Comparison of ENCODE assay signal across 10 mouse cellular contexts in genomic region chr9:108268701-108269100, GRCm38 (mm10). TPM values are rescaled to one million over a fixed set of nuclear protein-coding genes. Genes with fewer than 3 reads are reported as not detected.
A peak's percentile ranks its signal among the peaks of the same experiment; 100 is the strongest.
DNase-seq lines count a peak whose midpoint lies in the region; ATAC-seq and TF ChIP-seq lines count a peak whose summit lies in the region.
"Not testable (repeated sequence)": the region's sequence is repeated elsewhere in the genome, so short reads cannot be mapped to it uniquely, and the experiment has no call there.
"Had no signal": no experiment of that assay in that cellular context is flagged by ENCODE, and none has a peak within 500 bp of the region (broad histone marks: within the 10 kb centered on the region; RNA-seq: fewer than 3 reads in every experiment).

No protein-coding gene starts in this region.

- H3K36me3 ChIP-seq in heart, embryonic 10.5 days; stomach, postnatal 0 days (ENCODE audit: control insufficient read depth, insufficient read depth, low read length): not testable (repeated sequence)

- ATAC-seq in stomach, postnatal 0 days (ENCODE audit: low FRiP score, low TSS enrichment), result not testable (repeated sequence)

- 0 out of 2 replicates have a peak overlapping the region, but pooled peaks have one; percentile 22 for H3K27ac ChIP-seq in heart, embryonic 10.5 days
- peak overlapping the region; percentile 67; the same call in 1 of the 2 replicates for H3K27ac ChIP-seq in stomach, postnatal 0 days (replicated peaks)

- 69% methylated on average over 7 of the region's 7 CpGs for WGBS in heart, embryonic 10.5 days
- WGBS in stomach, postnatal 0 days, result 58% methylated on average over 6 of the region's 7 CpGs

- intact Hi-C loops in heart, postnatal 25 days (cut with DNase I), result not testable (repeated sequence)

- not testable (repeated sequence) for H3K4me3 ChIP-seq in heart, embryonic 10.5 days; stomach, postnatal 0 days (ENCODE audit: low read depth, low read length)

- not testable (repeated sequence) for TF ChIP-seq CTCF in stomach, postnatal 0 days (IDR thresholded peaks at IDR 0.05; ENCODE audit: low read depth)

- H3K27me3 ChIP-seq in heart, embryonic 10.5 days (ENCODE audit: insufficient read depth, poor library complexity, severe bottlenecking); stomach, postnatal 0 days (ENCODE audit: control insufficient read depth, insufficient read depth, low read length): not testable (repeated sequence)

- TF ChIP-seq EP300 in stomach, postnatal 0 days (optimal IDR thresholded peaks at IDR 0.05), result not testable (repeated sequence)

- not testable (repeated sequence) for H3K9me3 ChIP-seq in heart, embryonic 10.5 days; stomach, postnatal 0 days (ENCODE audit: control insufficient read depth, low read length)

- not testable (repeated sequence) for H3K9ac ChIP-seq in stomach, postnatal 0 days (ENCODE audit: low read length)

- DNase-seq in ES-CJ7 (ENCODE audit: low read depth, low spot score), result peak; percentile 38
- peak; percentile 48 for DNase-seq in adrenal gland, adult 2 months
- DNase-seq in cerebellum, postnatal 10 days, result peak; percentile 14 to 25
- not testable (repeated sequence) for DNase-seq in heart, embryonic 10.5 days (ENCODE audit: low spot score)
- peak; percentile 21 for DNase-seq in heart, postnatal 25 days (ENCODE audit: low spot score)
- DNase-seq in kidney, adult 9 months, result peak; percentile 42
- peak; percentile 84 for DNase-seq in ovary, adult 18-20 months (ENCODE audit: low spot score)
- DNase-seq in stomach, postnatal 0 days (ENCODE audit: low spot score), result peak; percentile 32

- not testable (repeated sequence) for H3K4me2 ChIP-seq in stomach, postnatal 0 days (replicated peaks; ENCODE audit: low read depth)

- peaks cover 59% of the 10 kb centered on the region for H3K4me1 ChIP-seq in heart, embryonic 10.5 days
- not testable (repeated sequence) for H3K4me1 ChIP-seq in stomach, postnatal 0 days (replicated peaks; ENCODE audit: control insufficient read depth, insufficient read depth)

RNA-seq across cellular contexts. Expression of gene Dag1, which starts 4.9 kb away (rescaled TPM):
- total RNA-seq in adrenal gland, adult 2 months (2021), result 100 to 1,000 TPM; 143 to 148 TPM
- 59.3 and 86.5 TPM in 2 replicates for polyA plus RNA-seq in adrenal gland, adult 2 months (2012; rRNA removed)
- polyA plus RNA-seq in heart, embryonic 10.5 days (2016; fragmentation: Nextera tagmentation; extraction: Ambion mirVana), result 128 and 197 TPM in 2 replicates
- total RNA-seq in heart, postnatal 25 days (2021), result 100 to 1,000 TPM; 328 to 348 TPM
- 52.7 and 59.2 TPM in 2 replicates for polyA plus RNA-seq in stomach, postnatal 0 days (2015; fragmentation: Nextera tagmentation; extraction: Ambion mirVana)

RNA-seq across cellular contexts. Expression of gene Nicn1, which starts 21.5 kb away (rescaled TPM):
- total RNA-seq in adrenal gland, adult 2 months (2021), result 10 to 100 TPM; 17.5 to 24.9 TPM
- 16.6 and 18.8 TPM in 2 replicates for polyA plus RNA-seq in adrenal gland, adult 2 months (2012; rRNA removed)
- 21.4 and 24.2 TPM in 2 replicates for polyA plus RNA-seq in heart, embryonic 10.5 days (2016; fragmentation: Nextera tagmentation; extraction: Ambion mirVana)
- 10 to 100 TPM; 20.3 to 24.2 TPM for total RNA-seq in heart, postnatal 25 days (2021)
- polyA plus RNA-seq in stomach, postnatal 0 days (2015; fragmentation: Nextera tagmentation; extraction: Ambion mirVana), result 17.3 and 20.3 TPM in 2 replicates
- polyA plus RNA-seq: erythroblast, embryonic 14.5 days had no signal

RNA-seq across cellular contexts. Expression of gene Amt, which starts 28.0 kb away (rescaled TPM):
- 1 to 10 TPM; 3.3 to 5.5 TPM for total RNA-seq in adrenal gland, adult 2 months (2021)
- polyA plus RNA-seq in adrenal gland, adult 2 months (2012; rRNA removed), result 2.2 and 2.6 TPM in 2 replicates
- 15.3 and 16.1 TPM in 2 replicates for polyA plus RNA-seq in heart, embryonic 10.5 days (2016; fragmentation: Nextera tagmentation; extraction: Ambion mirVana)
- total RNA-seq in heart, postnatal 25 days (2021), result 1 to 10 TPM; 4.9 to 6.6 TPM
- 10.5 and 11.6 TPM in 2 replicates for polyA plus RNA-seq in stomach, postnatal 0 days (2015; fragmentation: Nextera tagmentation; extraction: Ambion mirVana)
- total RNA-seq: common myeloid progenitor, adult 5-6 weeks had no signal
- polyA plus RNA-seq: erythroblast, embryonic 14.5 days had no signal

RNA-seq across cellular contexts. Expression of gene Rhoa, which starts 37.2 kb away (rescaled TPM):
- total RNA-seq in adrenal gland, adult 2 months (2021), result 100 to 1,000 TPM; 355 to 363 TPM
- polyA plus RNA-seq in adrenal gland, adult 2 months (2012; rRNA removed), result 169 and 187 TPM in 2 replicates
- 277 and 285 TPM in 2 replicates for polyA plus RNA-seq in heart, embryonic 10.5 days (2016; fragmentation: Nextera tagmentation; extraction: Ambion mirVana)
- total RNA-seq in heart, postnatal 25 days (2021), result 100 to 1,000 TPM; 225 to 248 TPM
- polyA plus RNA-seq in stomach, postnatal 0 days (2015; fragmentation: Nextera tagmentation; extraction: Ambion mirVana), result 363 and 370 TPM in 2 replicates

RNA-seq across cellular contexts. Expression of gene Tcta, which starts 37.3 kb away (rescaled TPM):
- total RNA-seq in adrenal gland, adult 2 months (2021), result 10 to 100 TPM; 31.3 to 56.7 TPM
- polyA plus RNA-seq in adrenal gland, adult 2 months (2012; rRNA removed), result 42.8 and 46.3 TPM in 2 replicates
- polyA plus RNA-seq in heart, embryonic 10.5 days (2016; fragmentation: Nextera tagmentation; extraction: Ambion mirVana), result 28.2 and 30.3 TPM in 2 replicates
- total RNA-seq in heart, postnatal 25 days (2021), result 10 to 100 TPM; 39.2 to 47.2 TPM
- polyA plus RNA-seq in stomach, postnatal 0 days (2015; fragmentation: Nextera tagmentation; extraction: Ambion mirVana), result 58.2 and 61.4 TPM in 2 replicates
